ENCODE assay signal across 8 mouse cellular contexts in the genomic region with DNA sequence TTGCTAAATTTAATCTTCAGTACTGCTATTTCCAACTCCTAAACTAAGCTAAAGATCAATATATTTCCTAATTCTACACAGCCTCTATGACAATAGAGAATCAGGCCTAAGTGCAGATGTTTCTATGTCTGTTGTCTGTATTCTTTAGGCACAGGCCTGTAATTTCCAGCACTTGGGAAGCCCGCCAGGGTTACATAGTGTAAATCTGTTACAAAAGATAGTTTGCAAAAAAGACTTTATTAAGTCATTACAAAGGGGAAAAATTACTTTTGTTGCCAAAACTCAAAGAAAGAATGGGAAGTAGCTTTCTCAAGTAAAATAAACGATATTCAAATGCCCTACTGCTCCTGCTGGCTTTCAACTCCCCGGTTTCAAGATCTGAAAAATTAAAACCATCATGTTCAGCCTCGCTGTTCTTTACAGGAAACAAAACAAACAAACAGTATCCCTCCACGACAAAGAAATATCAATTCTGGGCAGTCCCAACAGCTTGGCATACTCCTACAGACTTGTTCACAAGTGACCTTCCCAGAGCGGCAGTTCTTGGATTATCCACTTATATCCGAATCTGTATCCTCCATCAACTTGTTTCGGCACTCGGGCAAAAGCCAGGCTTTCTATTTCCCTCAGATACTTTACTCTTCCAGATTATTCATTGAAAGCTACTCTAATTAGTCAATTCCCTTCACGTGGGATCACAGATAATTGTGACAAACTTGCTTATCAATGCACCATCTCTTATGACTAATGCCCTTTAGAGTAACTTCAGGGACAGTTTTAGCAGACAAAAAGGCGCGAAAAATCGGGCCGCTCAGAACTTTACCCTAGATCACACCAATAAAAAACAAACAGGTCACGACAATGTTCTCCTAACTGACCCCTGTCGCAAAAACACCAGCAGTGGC. TPM values are rescaled to one million over a fixed set of nuclear protein-coding genes. Genes with fewer than 3 reads are reported as not detected.
DNase-seq lines count a peak whose midpoint lies in the region; ATAC-seq and TF ChIP-seq lines count a peak whose summit lies in the region.

No protein-coding gene starts in this region.

- no peak for TF ChIP-seq POLR2A in brain, embryonic 14.5 days (IDR thresholded peaks at IDR 0.05; ENCODE audit: borderline replicate concordance, extremely low read depth, insufficient read depth, insufficient read length, poor library complexity, severe bottlenecking)

- H3K4me2 ChIP-seq in forebrain, embryonic 13.5 days: peak overlapping the region; percentile 40

- peaks cover 11% of the 10 kb centered on the region for H3K4me1 ChIP-seq in forebrain, embryonic 13.5 days

- 0 out of 2 replicates have a peak overlapping the region, but pooled peaks have one; percentile 0 for H3K9ac ChIP-seq in forebrain, embryonic 13.5 days

- H3K4me3 ChIP-seq in left cerebral cortex, adult 2 months: peak overlapping the region; percentile 25
- peak overlapping the region; percentile 42 for H3K4me3 ChIP-seq in forebrain, embryonic 13.5 days

- H3K9me3 ChIP-seq in forebrain, embryonic 13.5 days (replicated peaks): no peaks in the 10 kb centered on the region

- no peak overlapping the region for H3K27ac ChIP-seq in left cerebral cortex, adult 2 months
- H3K27ac ChIP-seq in forebrain, embryonic 13.5 days: no peak overlapping the region

- intact Hi-C loops in left cerebral cortex, adult 2 months (cut with DNase I): loop anchor here (1.0 kb wide), 1 partner anchor 89 kb away; no protein-coding TSS in a partner anchor

- no peaks in the 10 kb centered on the region for H3K27me3 ChIP-seq in forebrain, embryonic 13.5 days

- WGBS in forebrain, embryonic 13.5 days: 6% methylated on average over 16 of the region's 16 CpGs

- no peak for DNase-seq in left cerebral cortex, adult 2 months (ENCODE audit: extremely low spot score in 1 of 2, low spot score in 2 of 2)
- DNase-seq in left cerebral cortex, adult 9 months (ENCODE audit: low spot score in 2 of 2): no peak
- peak; percentile 8 for DNase-seq in brain, embryonic 14.5 days (ENCODE audit: low read depth)
- DNase-seq in kidney, postnatal 10 days: peak; percentile 27
- DNase-seq in T-cell, adult 2 months (ENCODE audit: low spot score): no peak
- no peak for DNase-seq in adrenal gland, postnatal 25 days

- H3K36me3 ChIP-seq in forebrain, embryonic 13.5 days (ENCODE audit: poor library complexity, severe bottlenecking): peaks cover 18% of the 10 kb centered on the region

- TF ChIP-seq CTCF in left cerebral cortex, adult 2 months (IDR thresholded peaks at IDR 0.05): no peak
- TF ChIP-seq CTCF in brain, embryonic 14.5 days (IDR thresholded peaks at IDR 0.05; ENCODE audit: borderline replicate concordance, extremely low read depth, insufficient read depth, insufficient read length): no peak

- no peak for ATAC-seq in forebrain, embryonic 13.5 days
- ATAC-seq in megakaryocyte progenitor cell, adult 5-6 weeks (replicated peaks; ENCODE audit: poor library complexity): peak; percentile 33

RNA-seq across cellular contexts. Expression of a gene that starts 0.6 kb away (rescaled TPM):
- 10 to 100 TPM; 71.1 to 72.6 TPM for total RNA-seq in left cerebral cortex, adult 2 months (2021)
- 84.5 and 87.3 TPM in 2 replicates for polyA plus RNA-seq in brain, embryonic 14.5 days (2012; rRNA removed)
- polyA plus RNA-seq in forebrain, embryonic 13.5 days (2015; fragmentation: Nextera tagmentation; extraction: Ambion mirVana): 46.8 and 54.2 TPM in 2 replicates
- 96.1 and 110 TPM in 2 replicates for total RNA-seq in megakaryocyte progenitor cell, adult 5-6 weeks (2015)
- 40.1 and 49.2 TPM in 2 replicates for total RNA-seq in megakaryocyte progenitor cell, adult 5-6 weeks (2017)
- 60.1 and 67.3 TPM in 2 replicates for total RNA-seq in adrenal gland, postnatal 25 days (2021)

RNA-seq across cellular contexts. Expression of a gene that starts 8.3 kb away (rescaled TPM):
- total RNA-seq in left cerebral cortex, adult 2 months (2021): 10 to 100 TPM; 73.5 to 78.7 TPM
- polyA plus RNA-seq in brain, embryonic 14.5 days (2012; rRNA removed): 25.5 and 32.2 TPM in 2 replicates
- polyA plus RNA-seq in forebrain, embryonic 13.5 days (2015; fragmentation: Nextera tagmentation; extraction: Ambion mirVana): 15.0 and 16.0 TPM in 2 replicates
- total RNA-seq in megakaryocyte progenitor cell, adult 5-6 weeks (2015): 5.2 and 6.0 TPM in 2 replicates
- 6.2 and 14.2 TPM in 2 replicates for total RNA-seq in megakaryocyte progenitor cell, adult 5-6 weeks (2017)
- total RNA-seq in adrenal gland, postnatal 25 days (2021): 92.1 and 96.9 TPM in 2 replicates

Comparison
In these comparisons a context has a peak if more than half of its experiments do, and no peak if none do; other contexts are left out.
1. DNase-seq: peak in brain, embryonic 14.5 days (single experiment) and kidney, postnatal 10 days (single experiment); none in left cerebral cortex, adult 2 months (0 of 2), left cerebral cortex, adult 9 months (0 of 2), T-cell, adult 2 months (single experiment) and adrenal gland, postnatal 25 days (single experiment).